Mouse (Mus musculus) neural tube, embryonic 11.5 days (tissue): ENCODE measurements around the gene Scgb1a1. TPM values are rescaled to one million over a fixed set of nuclear protein-coding genes. Genes with fewer than 3 reads are reported as not detected.

Experiments used
- ATAC-seq: fragments of 200-750 bp; cut with Nextera tagmentation; 2 replicates; pipeline ENCODE4 v1.8.0; 2017; ENCODE audit warnings: moderate number of reproducible peaks, mild to moderate bottlenecking, moderate TSS enrichment, moderate library complexity; ENCODE audit not compliant: insufficient read depth, low FRiP score, low TSS enrichment
- DNase-seq: peaks from one replicate; pipeline ENCODE4 v3.0.0-alpha.2; 2015; ENCODE audit warnings: low spot score
- H3K27ac ChIP-seq: fragments of 300-500 bp; sonication (generic); 2 replicates; pipeline ENCODE4 v1.5.1; 2014; ENCODE audit warnings: low read depth, mild to moderate bottlenecking, low read length
- H3K27me3 ChIP-seq: fragments of 300-500 bp; sonication (generic); 2 replicates; pipeline ENCODE4 v1.6.1; 2014; ENCODE audit warnings: mild to moderate bottlenecking, low read length, mixed read lengths; ENCODE audit not compliant: control insufficient read depth, insufficient read depth
- H3K36me3 ChIP-seq: fragments of 300-500 bp; sonication (generic); 2 replicates; pipeline ENCODE4 v1.6.1; 2014; ENCODE audit warnings: mild to moderate bottlenecking, low read length, moderate library complexity, mixed read lengths; ENCODE audit not compliant: control insufficient read depth, insufficient read depth
- H3K4me1 ChIP-seq: fragments of 300-500 bp; sonication (generic); 2 replicates; pipeline ENCODE4 v1.6.1; 2014; ENCODE audit warnings: low read length, mixed read lengths; ENCODE audit not compliant: control insufficient read depth, insufficient read depth
- H3K4me2 ChIP-seq: fragments of 300-500 bp; sonication (generic); 2 replicates; pipeline ENCODE4 v1.6.1; 2014; ENCODE audit warnings: low read depth, mild to moderate bottlenecking, moderate library complexity
- H3K4me3 ChIP-seq: fragments of 300-500 bp; sonication (generic); 2 replicates; pipeline ENCODE4 v1.5.1; 2014; ENCODE audit warnings: low read depth, low read length
- H3K9ac ChIP-seq: fragments of 300-500 bp; sonication (generic); 2 replicates; pipeline ENCODE4 v1.6.1; 2014; ENCODE audit warnings: mild to moderate bottlenecking, low read length
- H3K9me3 ChIP-seq: fragments of 300-500 bp; sonication (generic); 2 replicates; pipeline ENCODE4 v1.6.1; 2016; ENCODE audit warnings: low read length; ENCODE audit not compliant: control insufficient read depth
- whole genome bisulfite sequencing: fragments of 180-500 bp; shearing (Covaris S2); extraction: QIAGEN DNeasy Blood & Tissue Kit; methylation state at CpG from one replicate; pipeline ENCODE4 v1.1.7; 2014; 5-methylcytosine and 5-hydroxymethylcytosine counted together
- polyA plus RNA-seq: library from polyadenylated mRNA; unstranded; fragments of >200 nt; fragmentation: Nextera tagmentation; extraction: Ambion mirVana; gene quantifications from 2 replicates; pipeline ENCODE4 v1.2.1, GENCODE M21; 2014

The Scgb1a1 gene
- polyA plus RNA-seq, 1 experiment from 2014 or later = not detected

GRCm38 (mm10) chr19:9043123-9043522 is 44.6 kb downstream of the Scgb1a1 start:
- ATAC-seq (no peak), DNase-seq (no peak)
- Histone ChIP-seq H3K4me3 (no peak overlapping the region), H3K9me3 (no peaks in the 10 kb centered on the region), H3K27me3 (no peaks in the 10 kb centered on the region), H3K9ac (no peak overlapping the region), H3K4me2 (no peak overlapping the region), H3K27ac (no peak overlapping the region), H3K36me3 (no peaks in the 10 kb centered on the region), H3K4me1 (no peaks in the 10 kb centered on the region)
- 79% methylated on average over 1 of the region's 1 CpGs for WGBS

- Histone ChIP-seq H3K4me1 (no peaks in the 10 kb centered on the region), H3K9me3 (no peaks in the 10 kb centered on the region)
- ATAC-seq = no peak
These were observed 46.7 kb downstream of the Scgb1a1 start for GRCm38 (mm10) chr19:9041074-9041473.

GRCm38 (mm10) chr19:9040649-9041048 is 47.1 kb downstream of the Scgb1a1 start:
- Histone ChIP-seq H3K36me3 (no peaks in the 10 kb centered on the region), H3K4me2 (no peak overlapping the region), H3K27ac (no peak overlapping the region), H3K27me3 (no peaks in the 10 kb centered on the region), H3K4me3 (no peak overlapping the region), H3K9ac (no peak overlapping the region), H3K4me1 (no peaks in the 10 kb centered on the region), H3K9me3 (no peaks in the 10 kb centered on the region)
- 84% methylated on average over 6 of the region's 6 CpGs for WGBS
- ATAC-seq = no peak
- DNase-seq = no peak

More at GRCm38 (mm10) chr19:9041074-9041473, 46.7 kb downstream of the Scgb1a1 start:
- H3K27ac ChIP-seq = no peak overlapping the region
- H3K4me2 ChIP-seq = no peak overlapping the region
- DNase-seq = no peak
- H3K9ac ChIP-seq = no peak overlapping the region
- no peaks in the 10 kb centered on the region for H3K36me3 ChIP-seq
- H3K27me3 ChIP-seq = no peaks in the 10 kb centered on the region
- H3K4me3 ChIP-seq = no peak overlapping the region

GRCm38 (mm10) chr19:9039928-9040327 is 47.8 kb downstream of the Scgb1a1 start:
- Histone ChIP-seq H3K4me1 (no peaks in the 10 kb centered on the region), H3K4me3 (no peak overlapping the region), H3K4me2 (no peak overlapping the region), H3K27me3 (no peaks in the 10 kb centered on the region), H3K36me3 (no peaks in the 10 kb centered on the region), H3K27ac (no peak overlapping the region), H3K9ac (no peak overlapping the region), H3K9me3 (no peaks in the 10 kb centered on the region)
- ATAC-seq (no peak), DNase-seq (no peak)
- WGBS = 63% methylated on average over 7 of the region's 7 CpGs

GRCm38 (mm10) chr19:9039266-9039665 is 48.5 kb downstream of the Scgb1a1 start:
- no peak for ATAC-seq
- DNase-seq = no peak
- no peak overlapping the region for H3K4me3 ChIP-seq
- 82% methylated on average over 4 of the region's 4 CpGs for WGBS
- no peak overlapping the region for H3K4me2 ChIP-seq
- H3K9ac ChIP-seq = no peak overlapping the region
- no peaks in the 10 kb centered on the region for H3K36me3 ChIP-seq
- no peaks in the 10 kb centered on the region for H3K9me3 ChIP-seq
- H3K4me1 ChIP-seq = no peaks in the 10 kb centered on the region
- H3K27ac ChIP-seq = no peak overlapping the region
- H3K27me3 ChIP-seq = no peaks in the 10 kb centered on the region

- H3K9me3 ChIP-seq = no peaks in the 10 kb centered on the region
- no peaks in the 10 kb centered on the region for H3K4me1 ChIP-seq
- H3K9ac ChIP-seq = no peak overlapping the region
- H3K4me2 ChIP-seq = no peak overlapping the region
- ATAC-seq = no peak
- no peaks in the 10 kb centered on the region for H3K36me3 ChIP-seq
- no peak overlapping the region for H3K4me3 ChIP-seq
- no peaks in the 10 kb centered on the region for H3K27me3 ChIP-seq
- WGBS = 66% methylated on average over 3 of the region's 3 CpGs
- H3K27ac ChIP-seq = no peak overlapping the region
- DNase-seq = no peak
These were observed 49.6 kb downstream of the Scgb1a1 start for GRCm38 (mm10) chr19:9038136-9038535.

GRCm38 (mm10) chr19:9035101-9035500 is 52.7 kb downstream of the Scgb1a1 start:
- Histone ChIP-seq H3K27me3 (no peaks in the 10 kb centered on the region), H3K4me3 (no peak overlapping the region), H3K4me1 (no peaks in the 10 kb centered on the region), H3K9me3 (no peaks in the 10 kb centered on the region), H3K4me2 (no peak overlapping the region), H3K36me3 (no peaks in the 10 kb centered on the region), H3K9ac (no peak overlapping the region), H3K27ac (no peak overlapping the region)
- ATAC-seq = no peak
- DNase-seq = no peak
- WGBS = 82% methylated on average over 3 of the region's 3 CpGs

- no peaks in the 10 kb centered on the region for H3K4me1 ChIP-seq
- H3K4me2 ChIP-seq = no peak overlapping the region
- no peak overlapping the region for H3K4me3 ChIP-seq
- no peaks in the 10 kb centered on the region for H3K36me3 ChIP-seq
- no peak overlapping the region for H3K9ac ChIP-seq
- DNase-seq = no peak
- ATAC-seq = no peak
- no peak overlapping the region for H3K27ac ChIP-seq
- WGBS = 87% methylated on average over 3 of the region's 3 CpGs
- no peaks in the 10 kb centered on the region for H3K9me3 ChIP-seq
- no peaks in the 10 kb centered on the region for H3K27me3 ChIP-seq
These were observed 53.3 kb downstream of the Scgb1a1 start for GRCm38 (mm10) chr19:9034480-9034879.
